Mouse (Mus musculus) macrophage (primary cell): ENCODE results near the gene Olfr493. TPM values are rescaled to one million over a fixed set of nuclear protein-coding genes. Genes with fewer than 3 reads are reported as not detected.

ENCODE experiments used
- H3K27ac ChIP-seq: fragments of 350-480 bp; formaldehyde crosslinking; 2 replicates; pipeline ENCODE4 v1.9.0; 2021
- H3K36me3 ChIP-seq: fragments of 350-480 bp; formaldehyde crosslinking; 2 replicates; pipeline ENCODE4 v1.9.0; 2021; ENCODE audit errors: inconsistent target
- H3K4me3 ChIP-seq: fragments of 350-480 bp; formaldehyde crosslinking; 2 replicates; pipeline ENCODE4 v1.9.0; 2021; ENCODE audit errors: inconsistent target
- H3K79me2 ChIP-seq: fragments of 350-480 bp; formaldehyde crosslinking; 2 replicates; pipeline ENCODE4 v1.9.0; 2021; ENCODE audit errors: inconsistent target
- WGBS: methylation state at CpG from one replicate; pipeline ENCODE4 v1.1.7; 2026; ENCODE audit warnings: inconsistent platforms; ENCODE audit not compliant: missing documents; 5-methylcytosine and 5-hydroxymethylcytosine counted together
- polyA plus RNA-seq: library from polyadenylated mRNA; stranded (reverse); fragments of 250-400 nt; gene quantifications from 3 replicates; pipeline ENCODE4 v1.2.4, GENCODE M21; 2018; ENCODE audit warnings: inconsistent platforms
- total RNA-seq, 78 experiments: library from RNA; depleted of rRNA; stranded (reverse); fragments of 250-400 nt; gene quantifications; 1 replicate in 9 of 78; 2 replicates in 24 of 78; 3 replicates in 43 of 78; 4 replicates in 2 of 78; pipeline ENCODE4 v1.2.4; 2018; ENCODE audit warnings: inconsistent platforms in 56 of 78

Olfr493 gene
- total RNA-seq (2018; cell fraction: chromatin; rRNA removed), result not detected
- total RNA-seq (2018; cell fraction: cytosol; rRNA removed), result not detected
- not detected for total RNA-seq (2018; cell fraction: nucleus; rRNA removed)
- polyA plus RNA-seq, result not detected in 3 replicates

DNA sequence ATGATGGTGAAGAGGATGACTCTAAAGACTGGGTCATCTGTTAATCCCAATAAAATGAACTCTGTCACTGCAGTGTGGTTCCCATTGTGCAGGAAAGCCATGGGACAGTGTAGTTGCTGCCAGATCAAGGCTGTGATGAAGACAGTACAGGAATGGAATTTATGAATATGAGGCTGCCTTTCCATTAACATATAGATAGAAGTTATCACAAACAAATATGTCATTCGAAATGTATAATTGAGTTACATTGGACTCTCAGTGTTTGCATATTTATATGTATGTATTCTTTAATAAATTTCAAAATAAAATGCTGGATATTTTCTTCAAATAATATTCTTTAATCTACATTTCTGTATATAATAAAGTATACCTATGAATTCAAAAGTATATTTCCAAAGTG, at the start of gene Olfr493:
Gene Olfr493 (minus strand): TSS at position 101 of the 400 bp plus-strand sequence.
- H3K36me3 ChIP-seq, result no peaks in the 10 kb centered on the region
- no peak within 1 kb of the TSS for H3K4me3 ChIP-seq
- H3K79me2 ChIP-seq, result no peaks in the 10 kb centered on the region
- H3K27ac ChIP-seq, result no peak within 1 kb of the TSS
- 75% methylated on average over 1 of the region's 1 CpGs for WGBS

DNA sequence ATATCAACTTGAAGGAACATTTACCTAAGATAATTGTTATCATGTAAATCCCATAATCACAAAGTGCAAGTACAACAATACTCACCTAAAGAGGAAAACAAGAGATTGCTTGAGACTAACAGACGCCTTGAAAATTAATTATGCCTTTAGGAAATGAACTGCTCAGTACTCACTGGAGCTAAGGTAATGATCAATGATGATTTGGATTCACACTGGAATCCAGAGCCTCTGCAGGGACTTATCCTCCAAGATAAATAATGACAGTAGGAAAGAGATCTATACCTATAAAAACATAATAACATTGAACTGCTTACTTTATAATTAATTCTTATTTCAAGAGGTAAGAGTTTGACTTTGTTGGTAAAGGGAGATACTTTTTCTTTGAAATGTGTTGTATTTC, 46.1 kb upstream of the Olfr493 start, which contains the start of gene Olfr495:
Gene Olfr495 (plus strand): TSS at position 301 of the 400 bp plus-strand sequence.
- H3K4me3 ChIP-seq, result no peak within 1 kb of the TSS
- no peaks in the 10 kb centered on the region for H3K79me2 ChIP-seq
- 75% methylated on average over 1 of the region's 1 CpGs for WGBS
- no peak within 1 kb of the TSS for H3K27ac ChIP-seq
- H3K36me3 ChIP-seq, result no peaks in the 10 kb centered on the region

DNA sequence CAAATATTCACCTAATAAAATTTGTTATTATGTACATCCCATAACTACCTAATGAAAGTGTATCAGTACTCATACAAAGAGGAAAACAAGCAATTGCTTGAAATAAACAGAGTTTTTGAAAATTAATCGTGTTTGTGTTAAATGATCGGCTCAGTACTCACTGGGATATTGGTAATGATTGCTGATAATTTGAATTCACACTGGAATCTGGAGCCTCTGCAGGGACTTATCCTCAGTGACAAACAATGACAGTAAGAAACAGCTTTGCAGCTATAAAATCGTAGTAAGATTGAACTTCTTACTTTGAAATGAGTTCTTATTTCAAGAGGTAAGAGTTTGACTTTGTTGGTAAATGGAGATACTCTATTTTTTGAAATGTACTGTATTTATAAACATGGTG, 18.3 kb upstream of the Olfr493 start, which contains the start of gene Olfr494:
Gene Olfr494 (plus strand): TSS at position 301 of the 400 bp plus-strand sequence.
- WGBS, result 76% methylated on average over 3 of the region's 3 CpGs
- no peaks in the 10 kb centered on the region for H3K36me3 ChIP-seq
- no peak within 1 kb of the TSS for H3K4me3 ChIP-seq
- H3K27ac ChIP-seq, result no peak within 1 kb of the TSS
- no peaks in the 10 kb centered on the region for H3K79me2 ChIP-seq

DNA sequence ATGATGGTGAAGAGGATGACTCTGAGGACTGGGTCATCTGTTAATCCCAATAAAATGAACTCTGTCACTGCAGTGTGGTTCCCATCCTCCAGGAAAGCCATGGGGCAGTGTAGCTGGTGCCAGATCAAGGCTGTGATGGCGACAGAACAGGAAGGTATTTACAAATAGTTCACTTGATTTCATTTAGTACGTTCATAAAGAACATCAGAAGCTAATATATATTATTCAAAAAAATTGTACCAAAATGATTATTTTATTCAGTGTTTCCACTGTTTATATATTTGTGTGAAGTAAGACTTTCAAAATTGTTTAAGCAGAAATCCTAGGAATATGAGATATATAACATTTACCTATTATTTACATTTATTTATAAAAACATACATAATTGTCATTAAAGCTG, 23.2 kb downstream of the Olfr493 start, which contains the start of gene Olfr492:
Gene Olfr492 (minus strand): TSS at position 101 of the 400 bp plus-strand sequence.
- no peak within 1 kb of the TSS for H3K4me3 ChIP-seq
- H3K36me3 ChIP-seq, result no peaks in the 10 kb centered on the region
- no peak within 1 kb of the TSS for H3K27ac ChIP-seq
- WGBS, result 73% methylated on average over 2 of the region's 2 CpGs
- H3K79me2 ChIP-seq, result no peaks in the 10 kb centered on the region

DNA sequence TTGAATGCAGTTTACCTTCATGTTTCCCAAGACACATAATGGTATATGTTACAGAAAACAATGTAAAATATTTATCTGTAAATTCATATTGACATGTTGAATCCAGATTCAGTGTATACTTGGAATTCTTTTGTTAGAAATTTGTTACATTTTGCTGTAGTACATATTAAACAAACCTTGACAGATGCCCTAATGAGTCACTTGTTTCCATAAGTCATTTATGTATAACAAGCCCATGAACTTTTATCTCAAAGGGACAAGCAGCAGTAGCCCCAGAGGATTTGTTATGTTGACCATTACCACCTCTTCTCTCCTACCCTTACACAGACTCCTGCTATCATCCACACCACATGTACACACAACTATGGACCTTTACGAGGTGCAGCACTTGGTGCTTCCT, 33.6 kb downstream of the Olfr493 start, which contains the start of gene Olfr491:
Gene Olfr491 (plus strand): TSS at position 301 of the 400 bp plus-strand sequence.
- Histone ChIP-seq H3K36me3 (no peaks in the 10 kb centered on the region), H3K27ac (no peak within 1 kb of the TSS), H3K4me3 (no peak within 1 kb of the TSS), H3K79me2 (no peaks in the 10 kb centered on the region)
- 63% methylated on average over 1 of the region's 1 CpGs for WGBS

Other genes with a start within 250 kb of the Olfr493 start
- gene Olfr482, start 249.4 kb downstream of the Olfr493 start, polyA plus RNA-seq, result 0.11 TPM in 1 of 3 replicates, not detected in the others
- not detected in 3 replicates for gene Olfr483, start 246.1 kb downstream of the Olfr493 start, polyA plus RNA-seq
- not detected in 3 replicates for gene Olfr484, start 219.5 kb downstream of the Olfr493 start, polyA plus RNA-seq
- not detected in 3 replicates for gene Olfr485, start 187.1 kb downstream of the Olfr493 start, polyA plus RNA-seq
- gene Olfr486, start 174.2 kb downstream of the Olfr493 start, polyA plus RNA-seq, result not detected in 3 replicates
- not detected in 3 replicates for gene Olfr487, start 132.3 kb downstream of the Olfr493 start, polyA plus RNA-seq
- not detected in 3 replicates for gene Olfr488, start 88.6 kb downstream of the Olfr493 start, polyA plus RNA-seq
- gene Olfr490, start 58.0 kb downstream of the Olfr493 start, polyA plus RNA-seq, result not detected in 3 replicates
- not detected in 3 replicates for gene Olfr491, start 33.5 kb downstream of the Olfr493 start, polyA plus RNA-seq
- gene Olfr492, start 23.3 kb downstream of the Olfr493 start, polyA plus RNA-seq, result not detected in 3 replicates
- gene Olfr494, start 18.4 kb upstream of the Olfr493 start, polyA plus RNA-seq, result not detected in 3 replicates
- gene Olfr495, start 46.2 kb upstream of the Olfr493 start, polyA plus RNA-seq, result not detected in 3 replicates
- gene Olfr497, start 73.4 kb upstream of the Olfr493 start, polyA plus RNA-seq, result not detected in 3 replicates
- gene Olfr498, start 118.3 kb upstream of the Olfr493 start, polyA plus RNA-seq, result not detected in 3 replicates
- not detected in 3 replicates for gene Olfr502, start 178.1 kb upstream of the Olfr493 start, polyA plus RNA-seq
- gene Olfr503, start 197.5 kb upstream of the Olfr493 start, polyA plus RNA-seq, result not detected in 3 replicates
- gene Olfr504, start 218.8 kb upstream of the Olfr493 start, polyA plus RNA-seq, result not detected in 3 replicates